Mouse (Mus musculus): Measurements from ENCODE around the gene Igfbp6.
"Not testable (repeated sequence)": the region's sequence is repeated elsewhere in the genome, so short reads cannot be mapped to it uniquely, and the experiment has no call there.

Igfbp6 gene

DNA sequence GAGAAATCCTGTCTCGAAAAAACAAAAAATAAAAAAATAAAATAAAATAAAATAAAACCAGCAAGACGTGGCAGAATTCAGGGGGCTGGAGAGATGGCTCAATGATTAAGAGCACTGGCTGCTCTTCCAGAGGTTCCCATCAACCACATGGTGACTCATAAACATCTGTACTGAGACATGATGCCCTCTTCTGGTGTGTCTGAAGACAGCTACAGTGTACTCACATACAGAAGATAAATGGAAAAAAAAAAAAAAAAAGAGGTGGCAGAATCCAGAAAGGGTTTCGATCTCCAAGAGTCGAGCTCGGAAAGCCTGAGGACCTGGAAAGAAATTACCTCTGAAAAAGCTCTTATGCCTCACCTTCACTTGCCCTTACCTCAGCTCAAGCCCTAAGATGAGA is 3.0 kb upstream of the Igfbp6 start:
- DNase-seq: no peak

DNA sequence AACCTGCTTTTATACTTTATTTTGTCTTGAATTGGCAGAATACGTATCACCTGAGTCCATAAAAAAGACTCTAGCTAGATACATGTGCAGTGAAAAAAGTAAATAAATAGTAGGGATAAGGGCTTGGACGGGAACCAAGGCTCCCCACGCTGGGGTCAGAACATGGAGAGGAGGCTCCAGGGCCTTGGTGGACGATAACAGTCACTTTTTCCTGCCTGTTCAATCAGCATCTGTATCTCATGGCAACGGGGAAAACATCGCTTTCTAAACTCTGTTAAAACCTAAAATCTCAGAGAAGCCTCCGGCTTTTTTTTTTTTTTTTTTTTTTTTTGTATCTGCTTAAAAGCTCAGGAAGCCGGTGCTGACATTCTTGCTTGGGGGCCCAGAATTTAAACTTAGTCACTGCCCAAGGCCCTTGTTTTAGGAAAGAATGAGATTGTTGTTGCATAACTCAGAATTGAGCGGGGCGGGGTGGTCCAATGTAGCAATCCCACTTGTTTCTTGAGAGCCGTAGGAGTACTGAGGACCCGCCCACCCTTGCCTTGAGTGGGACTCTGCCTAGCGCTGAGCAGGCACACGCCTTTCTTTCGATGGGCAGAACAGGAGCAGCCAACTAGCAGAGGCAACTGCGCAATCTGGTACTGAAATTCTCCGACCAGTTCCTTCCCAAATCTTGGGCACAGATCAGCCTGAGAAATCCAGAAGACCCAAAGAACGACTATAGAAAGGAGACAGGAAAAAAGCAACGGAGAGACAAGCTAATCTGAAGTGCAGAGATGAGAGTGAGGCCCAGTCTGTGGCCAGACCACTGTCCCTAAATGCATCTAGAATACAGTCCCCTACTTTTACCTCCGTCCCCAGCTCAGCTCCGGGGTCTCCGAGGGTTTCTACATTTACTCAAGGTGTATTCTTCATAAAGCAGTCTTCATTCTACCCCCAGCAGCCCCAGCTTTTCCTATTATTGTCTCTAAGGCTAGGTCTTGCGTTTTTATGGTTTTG is 949 bp upstream of the Igfbp6 start:
- DNase-seq: no peak

DNA sequence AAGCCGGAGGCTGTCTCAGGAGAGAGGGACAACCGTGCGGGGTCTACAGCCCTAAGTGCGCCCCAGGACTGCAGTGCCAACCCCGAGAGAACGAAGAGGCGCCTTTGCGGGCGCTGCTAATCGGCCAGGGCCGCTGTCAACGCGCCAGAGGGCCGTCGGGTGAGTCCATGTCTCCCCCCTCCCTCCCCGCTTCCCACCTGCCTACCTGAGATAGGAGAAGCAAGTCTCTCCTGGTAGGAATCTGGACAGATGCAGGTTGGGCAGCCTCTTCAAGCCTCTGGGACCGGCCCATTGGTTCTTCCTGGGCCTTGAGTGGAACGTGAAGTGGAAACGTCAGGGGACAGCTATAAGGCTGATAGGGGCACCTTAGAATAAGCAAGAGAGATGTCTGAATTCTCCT is 564 bp downstream of the Igfbp6 start:
- no peak for DNase-seq

DNA sequence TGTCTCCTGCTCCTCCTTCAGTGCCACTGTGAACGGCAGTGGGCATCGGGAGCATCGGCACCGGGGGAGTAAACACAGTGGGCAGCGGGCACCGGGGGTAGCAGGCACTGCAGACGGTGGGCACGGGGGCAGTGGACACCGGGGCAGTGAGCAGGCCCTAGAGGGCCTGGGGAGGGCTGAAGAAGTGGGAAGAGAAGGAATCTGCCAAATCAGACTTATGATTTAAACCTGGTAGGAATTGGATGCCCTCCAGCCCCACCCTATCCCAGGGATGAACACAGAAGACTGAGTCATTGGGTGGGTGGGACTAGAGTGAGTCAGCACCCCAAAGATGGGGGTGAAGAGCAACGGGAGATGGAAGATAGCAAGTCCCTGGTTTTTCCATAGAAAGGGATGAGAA is 1.2 kb downstream of the Igfbp6 start:
- DNase-seq: no peak

DNA sequence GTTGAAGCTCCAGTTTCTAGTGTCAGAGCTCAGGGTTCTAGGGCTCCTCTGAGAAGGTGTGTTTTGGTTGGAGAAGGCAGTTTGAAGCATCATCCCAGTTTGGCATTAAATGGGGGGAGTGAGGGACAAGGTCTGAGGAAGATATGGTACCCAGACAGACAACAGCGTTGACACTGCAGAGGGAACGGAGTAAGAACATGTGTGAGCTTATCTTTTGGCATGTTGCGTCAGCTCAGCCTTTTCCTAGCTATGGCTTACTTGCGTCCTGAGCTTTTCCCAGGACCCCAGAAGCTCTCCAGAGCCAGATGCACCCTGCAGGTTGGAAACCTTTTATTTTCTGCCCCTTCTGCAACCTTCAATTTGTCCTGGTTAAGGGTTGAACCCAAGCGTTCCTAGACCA is 1.9 kb downstream of the Igfbp6 start:
- no peak for DNase-seq

DNA sequence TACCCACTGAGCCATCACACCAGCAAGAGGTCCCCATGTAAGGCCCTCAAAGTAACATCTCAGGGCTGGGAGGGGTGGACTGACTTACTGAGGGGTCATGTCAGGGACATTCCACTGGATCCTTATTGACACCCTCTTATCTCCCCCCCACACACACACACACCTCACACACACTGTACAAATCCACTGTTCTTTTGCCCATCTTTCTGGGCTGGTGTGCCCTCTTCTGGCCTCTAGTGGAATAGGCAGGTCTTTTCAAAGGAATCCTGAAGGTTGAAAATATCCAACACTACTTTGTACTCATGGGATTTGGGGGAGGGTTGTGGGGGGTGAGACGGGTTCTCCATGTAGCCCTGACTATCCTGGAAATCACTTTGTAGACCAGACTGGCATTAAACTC is 2.7 kb downstream of the Igfbp6 start:
- peak; percentile 36 for DNase-seq

DNA sequence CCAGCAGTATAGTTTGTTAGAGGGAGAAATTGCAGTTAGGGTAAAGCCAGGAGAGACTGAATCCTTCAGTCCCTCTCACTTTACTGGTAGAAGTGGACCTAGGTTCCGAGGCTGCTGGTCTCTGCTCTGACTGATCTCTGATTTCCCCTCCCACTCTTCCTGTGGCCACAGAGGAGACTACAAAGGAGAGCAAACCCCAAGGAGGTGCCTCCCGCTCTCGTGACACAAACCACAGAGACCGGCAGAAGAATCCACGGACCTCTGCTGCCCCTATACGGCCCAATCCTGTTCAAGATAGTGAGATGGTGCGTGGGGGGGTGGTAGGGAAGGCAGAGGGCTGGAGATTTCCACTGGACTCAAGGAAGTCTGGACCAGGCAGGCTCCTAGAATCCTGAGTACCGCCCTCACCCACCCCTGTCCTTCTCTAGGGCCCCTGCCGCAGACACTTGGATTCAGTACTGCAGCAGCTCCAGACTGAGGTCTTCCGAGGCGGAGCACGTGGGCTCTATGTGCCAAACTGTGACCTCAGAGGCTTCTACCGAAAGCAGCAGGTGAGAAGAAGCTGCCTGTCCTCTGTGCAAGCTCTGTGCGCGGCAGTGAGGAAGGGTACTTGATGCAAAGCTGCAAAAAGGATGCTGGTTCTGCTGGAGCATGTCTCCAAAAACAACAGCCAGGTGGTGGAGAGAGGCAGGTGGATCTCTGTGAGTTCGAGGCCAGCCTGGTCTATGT is 3.7 kb downstream of the Igfbp6 start:
- DNase-seq: no peak

DNA sequence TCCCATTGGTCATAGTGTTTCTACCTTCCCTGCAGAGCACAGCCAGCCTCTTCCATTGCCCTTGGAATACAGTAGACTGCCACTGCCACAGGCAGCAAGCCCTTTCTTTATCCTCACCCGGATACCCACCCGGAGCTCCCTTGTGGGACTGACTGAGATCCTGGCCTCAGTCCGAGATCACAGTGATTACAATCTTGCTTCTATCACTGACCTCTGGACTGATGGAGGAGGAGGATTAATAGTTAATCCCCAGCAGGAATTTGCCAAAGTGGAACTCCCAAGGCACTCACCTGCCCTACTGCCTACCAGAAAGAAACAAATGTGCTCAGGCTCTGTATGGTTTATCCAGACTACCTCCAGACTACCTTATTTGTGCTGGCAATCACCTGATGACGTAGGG is 5.4 kb downstream of the Igfbp6 start:
- no peak for DNase-seq

DNA sequence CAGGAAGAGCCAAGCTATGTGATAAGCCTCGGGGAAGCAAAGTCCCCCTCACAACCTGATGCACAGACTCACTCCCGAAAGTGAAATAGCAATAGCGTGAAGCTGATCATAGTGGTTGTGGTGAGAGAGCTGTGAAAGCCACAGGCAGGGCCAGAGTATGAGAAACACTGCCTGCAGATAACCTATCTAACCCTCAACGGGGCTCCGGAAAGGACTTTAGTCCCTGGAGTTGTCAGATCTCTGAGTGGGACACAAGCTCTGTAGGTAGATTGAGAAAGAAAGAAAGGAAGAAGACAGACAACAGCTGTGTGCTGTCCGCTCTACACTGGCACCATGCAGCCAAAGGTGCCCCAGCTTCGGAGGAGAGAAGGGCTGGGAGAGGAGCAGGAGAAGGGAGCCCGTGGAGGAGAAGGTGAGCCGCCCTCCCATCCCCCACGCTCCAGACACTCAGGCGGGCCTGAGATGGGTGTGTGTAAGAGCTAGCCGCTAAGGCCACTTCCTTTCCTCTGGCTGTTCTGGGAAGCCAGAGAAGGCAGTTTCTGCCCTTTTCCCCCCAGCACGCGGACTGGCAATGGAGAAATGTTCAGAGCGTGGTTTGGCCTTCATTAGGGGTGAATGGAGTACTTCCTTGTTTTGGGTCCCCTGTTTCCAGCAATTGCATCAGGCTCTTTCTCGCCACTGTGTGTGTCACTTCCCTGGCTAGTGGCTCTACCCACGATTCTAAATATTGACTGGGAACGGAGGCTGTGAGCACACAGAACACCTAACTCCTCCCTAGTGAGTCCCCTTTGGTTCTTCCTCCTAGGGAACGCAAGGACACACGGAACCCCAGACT is 6.4 kb downstream of the Igfbp6 start, which contains the start of gene Soat2:
TSS of gene Soat2 (plus strand) at position 226 of the 835 bp plus-strand sequence.
- DNase-seq: no peak

DNA sequence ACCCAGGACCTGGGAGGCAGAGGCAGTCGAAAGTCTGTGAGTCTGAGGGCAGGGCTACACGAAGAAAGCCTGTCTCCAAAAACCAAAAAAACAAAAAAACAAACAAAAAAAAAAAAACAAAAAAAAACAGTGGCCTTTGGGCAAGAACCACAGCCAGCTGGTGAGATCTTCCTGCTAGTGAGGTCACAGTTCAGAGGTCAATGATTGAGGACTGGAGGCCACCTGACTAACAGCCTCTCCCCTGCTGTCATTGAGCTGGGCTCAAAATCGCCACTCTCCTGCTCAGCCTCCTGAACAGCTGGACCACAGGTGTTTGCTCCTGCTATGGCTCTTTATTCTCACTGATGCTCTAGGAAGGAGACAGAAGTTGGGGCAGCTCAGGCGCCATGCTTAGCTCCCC is 8.5 kb downstream of the Igfbp6 start:
- DNase-seq: no peak

DNA sequence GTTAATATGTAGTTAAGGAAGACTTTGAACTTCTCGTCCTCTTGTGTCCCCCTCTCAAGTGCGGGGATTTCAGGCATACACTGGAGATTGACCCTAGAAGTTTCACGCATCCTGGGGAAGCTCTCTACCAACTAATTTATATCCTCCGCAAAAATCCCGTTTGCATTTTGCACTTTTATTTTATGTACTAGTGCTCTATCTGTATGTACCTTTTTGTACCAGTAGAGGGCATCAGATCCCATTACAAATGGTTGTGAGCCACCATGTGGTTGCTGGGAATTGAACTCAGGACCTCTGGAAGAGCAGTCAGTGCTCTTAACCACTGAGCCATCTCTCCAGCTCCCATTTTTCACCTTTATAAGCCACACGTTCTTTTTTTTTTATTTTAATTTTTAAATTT is 10.8 kb downstream of the Igfbp6 start:
- DNase-seq: not testable (repeated sequence)

DNA sequence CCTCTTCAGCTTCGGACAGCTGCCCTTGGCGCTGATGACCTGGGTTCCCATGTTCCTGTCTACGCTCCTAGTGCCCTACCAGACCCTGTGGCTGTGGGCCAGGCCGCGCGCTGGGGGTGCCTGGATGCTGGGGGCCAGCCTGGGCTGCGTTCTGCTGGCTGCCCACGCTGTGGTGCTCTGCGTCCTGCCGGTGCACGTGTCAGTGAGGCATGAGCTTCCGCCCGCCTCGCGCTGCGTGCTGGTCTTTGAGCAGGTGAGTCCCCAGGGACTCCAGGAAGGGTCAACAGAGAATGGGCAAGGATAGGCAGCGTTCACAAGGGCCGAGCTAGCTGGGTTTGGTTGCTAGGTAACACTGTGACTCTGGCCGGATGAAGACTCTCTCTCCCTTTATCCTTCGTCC is 12.7 kb downstream of the Igfbp6 start:
- no peak for DNase-seq

DNA sequence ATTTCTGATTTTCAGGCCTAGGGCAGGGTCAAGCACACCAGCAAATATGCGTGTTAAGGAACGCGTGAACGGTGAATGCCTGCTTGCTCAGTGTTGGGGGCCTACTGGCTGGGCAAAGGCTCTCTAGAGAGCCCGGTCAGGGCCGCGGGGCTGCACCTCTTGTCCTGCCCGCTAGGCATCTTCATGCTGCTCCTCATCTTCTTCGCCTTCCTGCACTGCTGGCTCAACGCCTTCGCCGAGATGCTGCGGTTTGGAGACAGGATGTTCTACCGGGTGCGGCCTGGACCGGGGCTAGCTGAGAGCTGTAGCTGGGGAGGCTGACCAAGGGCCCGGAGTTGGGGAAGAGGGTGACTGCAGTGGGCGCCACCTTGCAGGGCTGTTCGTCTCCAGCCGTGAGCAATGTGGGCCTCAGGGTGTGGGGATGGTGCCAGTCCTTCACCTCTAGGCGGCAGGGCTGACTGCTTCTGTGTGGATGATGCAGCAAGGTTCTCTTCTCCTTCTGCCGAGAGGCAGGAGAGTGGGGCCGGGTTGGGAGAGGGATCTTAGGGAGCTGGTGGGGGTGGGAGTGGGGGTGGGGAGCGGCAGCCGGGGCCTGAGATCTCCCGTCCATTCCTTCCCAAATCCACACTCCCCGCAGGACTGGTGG is 16.4 kb downstream of the Igfbp6 start:
- no peak for DNase-seq

DNA sequence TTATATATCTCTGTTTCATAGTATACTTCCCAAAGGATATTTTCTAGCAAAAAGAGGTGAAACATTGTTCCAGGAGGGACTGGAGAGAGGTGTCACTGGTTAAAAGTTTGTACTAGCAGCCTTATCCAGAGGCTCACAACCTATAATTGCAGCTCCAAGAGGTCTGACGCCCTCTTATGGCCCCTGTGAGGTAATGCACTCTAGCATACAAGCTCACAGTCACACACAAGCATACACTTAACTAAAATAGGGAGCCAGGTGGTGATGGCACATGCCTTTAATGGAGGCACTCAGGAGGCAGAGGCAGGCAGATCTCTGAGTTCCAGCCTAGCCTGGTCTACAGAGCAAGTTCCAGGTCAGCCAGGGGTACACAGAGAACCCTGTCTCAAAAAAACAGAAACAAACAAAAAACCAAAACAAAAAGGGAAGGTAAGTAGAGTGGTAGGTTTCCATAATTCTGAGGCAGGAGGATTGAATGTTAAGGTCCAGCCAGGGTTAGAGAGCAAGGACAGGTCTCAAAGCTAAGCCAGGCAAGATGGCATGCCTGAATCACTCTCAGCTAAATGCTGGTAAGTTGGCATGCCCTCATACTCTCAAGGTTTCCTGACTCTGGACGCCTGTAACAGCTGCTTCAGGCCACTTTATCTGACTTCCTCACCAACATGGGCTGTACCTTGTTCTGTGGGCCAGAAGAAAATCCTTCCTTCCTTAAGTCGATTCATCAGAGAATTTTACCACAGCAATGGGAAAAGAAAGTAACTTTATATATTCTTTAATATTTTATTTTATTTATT is 19.9 kb downstream of the Igfbp6 start:
- DNase-seq: no peak

DNA sequence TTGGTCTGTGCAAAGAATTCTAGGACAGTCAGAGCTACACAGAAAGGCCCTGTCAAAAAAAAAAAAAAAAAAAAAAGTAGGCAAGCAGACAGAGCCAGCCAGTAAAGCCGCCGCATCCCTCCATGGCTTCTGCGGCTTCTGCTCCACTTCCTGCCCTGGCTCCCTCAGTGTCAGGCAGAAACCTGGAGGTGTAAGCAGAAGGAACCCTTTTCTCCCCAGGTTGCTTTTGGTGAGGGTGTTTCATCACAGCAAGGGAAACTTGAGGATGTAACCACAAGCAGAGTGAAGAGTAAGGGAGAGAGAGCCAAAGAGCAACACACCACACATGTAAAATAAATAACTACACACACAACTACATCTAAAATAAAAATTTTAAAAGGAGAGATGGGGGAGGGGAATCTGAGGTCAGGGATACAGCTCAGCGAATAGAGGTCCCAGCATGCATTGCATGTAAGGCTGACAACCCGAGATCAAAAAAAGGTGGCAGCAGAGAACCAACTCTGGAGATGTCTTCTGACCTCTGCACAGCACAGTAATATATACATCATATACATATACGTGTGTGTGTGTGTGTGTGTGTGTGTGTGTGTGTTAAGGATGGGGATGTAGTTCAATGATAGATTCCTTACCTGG is 21.4 kb downstream of the Igfbp6 start:
- no peak for DNase-seq

DNA sequence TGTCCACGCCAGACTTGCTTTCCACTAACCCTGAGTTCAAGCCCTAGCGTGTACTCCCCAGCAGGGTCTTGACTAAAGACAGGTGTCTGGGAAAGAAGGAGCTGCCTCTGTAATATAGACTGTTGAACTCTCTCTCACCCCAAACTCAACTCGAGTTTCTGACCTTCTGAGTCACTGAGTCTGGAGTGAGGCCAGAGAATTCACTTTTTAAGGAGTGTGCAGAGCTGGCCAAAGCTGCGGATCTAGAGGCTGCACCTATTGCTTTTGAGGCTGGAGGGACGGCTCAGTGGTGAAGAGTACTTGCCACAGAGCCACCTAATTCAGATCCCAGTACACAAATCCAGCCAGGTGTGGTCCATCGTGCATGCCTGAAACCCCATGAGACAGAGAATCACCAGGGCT is 23.5 kb downstream of the Igfbp6 start:
- DNase-seq: no peak

DNA sequence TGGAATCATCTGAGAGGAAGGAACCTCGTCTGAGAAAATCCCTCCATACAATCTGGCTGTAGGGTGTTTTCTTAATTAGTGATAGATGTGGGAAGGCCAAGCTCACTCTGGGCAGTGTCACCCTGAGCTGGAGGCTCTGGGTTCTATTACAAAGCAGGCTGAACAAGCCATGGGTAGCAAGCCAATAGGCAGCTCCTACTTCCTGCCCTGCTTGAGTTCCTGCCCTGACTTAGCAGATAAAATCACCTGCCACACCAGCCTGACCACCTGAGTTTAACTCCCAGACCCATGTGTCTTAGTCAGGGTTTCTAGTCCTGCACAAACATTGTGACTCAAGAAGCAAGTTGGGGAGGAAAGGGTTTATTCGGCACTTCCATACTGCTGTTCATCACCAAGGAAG is 24.9 kb downstream of the Igfbp6 start:
- no peak for DNase-seq

DNA sequence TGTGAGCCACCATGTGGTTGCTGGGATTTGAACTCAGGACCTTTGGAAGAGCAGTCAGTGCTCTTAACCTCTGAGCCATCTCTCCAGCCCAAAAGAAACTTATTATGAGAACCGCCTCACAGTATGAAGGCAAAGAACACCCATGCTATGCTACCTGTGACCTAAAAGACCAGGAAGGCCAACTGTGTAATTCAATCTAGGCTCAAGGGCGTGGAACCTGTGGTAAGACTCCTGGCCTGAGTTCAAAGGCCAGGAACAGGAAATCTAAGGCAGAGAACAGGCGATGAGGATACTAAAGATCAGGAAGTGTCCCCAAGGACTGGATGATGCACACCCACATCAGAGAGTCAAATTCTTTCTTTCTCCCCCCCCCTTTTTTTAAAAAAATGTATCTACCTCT is 29.4 kb downstream of the Igfbp6 start:
- no peak for DNase-seq

DNA sequence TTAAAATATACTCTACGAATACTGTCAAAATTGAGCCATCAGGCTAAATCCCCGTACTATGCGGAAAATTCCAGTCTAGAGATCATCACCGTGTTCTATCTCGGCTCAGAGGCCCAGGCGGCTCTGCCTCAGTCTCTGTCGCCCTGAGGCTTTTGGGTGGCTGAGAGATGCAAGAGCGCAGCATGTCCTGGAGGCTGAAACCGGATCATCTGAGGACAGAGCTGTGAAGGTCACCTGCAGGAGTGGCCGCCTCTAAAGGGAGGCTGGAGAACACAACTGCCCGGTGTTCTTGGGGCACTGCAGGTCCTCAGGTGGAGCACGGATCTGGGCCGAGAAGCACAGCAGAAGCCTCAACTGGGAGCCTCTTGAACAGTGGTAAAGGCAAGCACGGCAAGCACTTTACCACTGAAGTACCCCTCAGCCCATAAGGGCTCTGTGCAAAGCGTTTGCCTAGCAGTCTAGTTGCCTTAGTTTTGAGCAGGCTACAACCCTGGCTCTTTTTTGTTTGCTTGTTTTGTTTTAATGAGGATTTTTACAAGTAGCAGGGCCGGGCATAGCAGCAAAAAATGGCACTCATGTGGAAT is 31.7 kb downstream of the Igfbp6 start:
- DNase-seq: no peak

DNA sequence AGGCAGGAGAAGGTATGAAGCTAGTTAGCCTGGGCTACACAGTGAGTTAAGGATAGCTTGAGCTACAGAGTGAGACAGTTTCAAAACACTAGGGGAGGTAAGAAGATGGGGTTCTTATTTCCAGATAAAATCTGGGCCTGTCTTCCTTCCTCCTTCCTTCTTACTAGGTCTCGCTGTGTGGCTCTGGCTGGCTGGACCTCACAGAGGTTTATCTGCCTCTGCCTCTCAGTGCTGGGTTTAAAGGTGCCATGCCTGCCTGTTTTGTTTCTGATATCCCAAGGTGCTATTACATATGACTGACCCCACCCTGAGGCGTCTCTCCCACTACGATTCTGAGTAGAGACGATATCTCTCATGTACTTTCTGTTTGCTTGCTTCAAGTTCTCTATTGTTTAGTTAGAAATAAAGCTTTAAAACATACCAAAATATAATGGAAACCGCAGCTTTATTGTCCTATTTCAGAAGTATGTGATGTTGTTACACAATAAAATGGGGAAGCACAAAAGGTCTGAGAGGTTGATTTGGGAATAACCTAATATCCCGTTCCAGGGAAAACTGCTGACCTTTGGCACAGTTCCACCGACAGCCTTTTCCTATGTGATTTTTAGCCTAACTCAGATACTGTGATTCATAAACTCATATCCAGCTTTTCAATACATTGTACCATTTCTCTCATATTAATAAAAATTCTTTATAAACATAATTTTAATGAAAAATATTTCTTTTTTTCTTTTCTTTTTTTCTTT is 32.6 kb downstream of the Igfbp6 start:
- DNase-seq: no peak

All from cerebellum, adult 11-12 months (tissue).